Mouse (Mus musculus) retina, embryonic 14.5 days (tissue): ENCODE results near the gene Vwa8.

Source experiments
- DNase-seq: peaks from one replicate; pipeline ENCODE4 v3.0.0-alpha.2; 2015; ENCODE audit warnings: low spot score

The Vwa8 gene

GRCm38 (mm10) chr14:79184071-79184470 is 335.2 kb downstream of the Vwa8 start:
- no peak for DNase-seq

DNA sequence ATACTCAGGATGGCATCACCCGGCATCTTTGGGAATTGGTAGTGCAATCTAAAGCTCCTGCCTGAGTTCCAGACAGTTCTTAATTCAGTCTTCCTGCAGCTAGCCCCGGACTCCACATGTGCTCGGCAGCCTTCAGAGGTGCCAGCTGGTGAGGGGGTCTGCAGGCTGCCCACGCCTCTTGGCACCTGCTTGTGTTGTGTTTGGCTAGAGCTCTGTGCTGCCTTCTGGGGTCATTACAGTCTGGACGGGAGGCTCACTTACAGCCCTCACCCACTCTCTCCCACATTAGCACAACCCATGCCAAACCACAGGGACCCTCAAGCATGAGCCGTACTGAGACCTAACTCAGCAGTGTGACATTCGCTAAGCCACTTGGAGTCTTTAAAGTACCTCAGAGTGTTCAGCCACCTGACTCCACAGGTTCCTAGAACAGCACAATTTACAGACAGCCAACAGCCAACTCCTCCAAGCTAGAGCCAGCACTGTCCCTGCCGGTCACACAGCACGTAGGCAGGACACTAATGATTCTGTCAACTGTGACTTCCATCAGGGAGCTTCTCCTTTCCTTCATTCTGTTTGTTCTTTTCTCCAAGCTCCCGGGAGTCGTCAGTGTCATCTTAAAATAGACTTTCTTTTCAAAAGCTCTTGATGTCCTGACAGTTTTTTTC is 336.3 kb downstream of the Vwa8 start:
- no peak for DNase-seq

- DNase-seq, result no peak
Measured at GRCm38 (mm10) chr14:79186976-79187375, 338.1 kb downstream of the Vwa8 start.

DNA sequence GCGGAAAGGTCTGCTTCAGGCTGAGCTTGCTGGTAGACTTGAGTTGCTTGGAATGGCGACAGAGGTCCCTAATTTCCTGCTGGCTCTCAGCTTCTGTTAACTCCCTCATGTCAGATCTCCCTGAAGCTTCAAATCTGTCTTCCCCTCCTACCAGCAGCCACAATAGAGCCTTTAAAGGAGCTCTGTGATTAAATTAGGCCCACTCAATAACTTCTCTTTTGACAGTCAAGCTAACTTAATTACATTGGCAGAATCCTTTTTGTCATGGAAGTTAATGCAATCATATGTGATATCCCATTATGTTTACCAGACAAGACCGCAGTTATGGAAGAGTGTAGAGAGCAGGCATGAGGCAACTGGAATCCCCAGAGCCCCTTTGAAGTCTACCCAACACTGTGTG is 347.9 kb downstream of the Vwa8 start:
- DNase-seq, result peak; percentile 33

GRCm38 (mm10) chr14:79198066-79198465 is 349.2 kb downstream of the Vwa8 start:
- DNase-seq, result no peak

GRCm38 (mm10) chr14:79200133-79200891 is 351.5 kb downstream of the Vwa8 start:
- no peak for DNase-seq

GRCm38 (mm10) chr14:79200892-79201285 is 352.0 kb downstream of the Vwa8 start:
- no peak for DNase-seq

DNA sequence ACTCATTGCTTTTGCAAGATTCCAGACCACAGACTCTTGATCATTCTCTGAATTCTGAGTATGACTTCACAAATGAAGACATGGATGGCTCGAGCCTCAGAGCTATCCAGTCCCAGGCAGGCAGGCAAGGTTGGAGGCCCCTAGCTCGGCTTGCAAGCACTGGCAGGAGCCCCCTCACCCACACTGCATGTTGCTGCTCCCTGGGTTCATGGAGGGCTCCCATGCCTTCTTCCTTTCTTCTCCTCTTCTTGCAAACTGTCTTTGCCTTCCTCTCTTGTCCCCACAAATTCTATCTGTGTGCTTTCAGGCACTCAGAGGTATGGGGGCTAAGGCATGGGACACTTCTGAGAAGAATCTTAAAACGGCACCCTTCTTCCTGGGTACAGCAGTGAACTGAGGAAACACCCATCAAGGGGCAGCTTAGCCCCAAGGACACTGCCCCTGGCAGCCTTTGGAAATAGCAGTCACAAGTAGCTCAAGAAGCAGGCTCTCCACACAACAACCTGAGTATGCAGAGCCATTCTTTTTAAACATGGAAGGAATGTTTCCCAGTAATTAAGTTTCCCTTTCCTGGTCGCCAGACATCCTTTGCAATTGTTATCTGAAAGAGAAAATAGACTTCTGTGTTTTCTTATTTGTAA is 354.0 kb downstream of the Vwa8 start:
- peak; percentile 37 for DNase-seq

DNA sequence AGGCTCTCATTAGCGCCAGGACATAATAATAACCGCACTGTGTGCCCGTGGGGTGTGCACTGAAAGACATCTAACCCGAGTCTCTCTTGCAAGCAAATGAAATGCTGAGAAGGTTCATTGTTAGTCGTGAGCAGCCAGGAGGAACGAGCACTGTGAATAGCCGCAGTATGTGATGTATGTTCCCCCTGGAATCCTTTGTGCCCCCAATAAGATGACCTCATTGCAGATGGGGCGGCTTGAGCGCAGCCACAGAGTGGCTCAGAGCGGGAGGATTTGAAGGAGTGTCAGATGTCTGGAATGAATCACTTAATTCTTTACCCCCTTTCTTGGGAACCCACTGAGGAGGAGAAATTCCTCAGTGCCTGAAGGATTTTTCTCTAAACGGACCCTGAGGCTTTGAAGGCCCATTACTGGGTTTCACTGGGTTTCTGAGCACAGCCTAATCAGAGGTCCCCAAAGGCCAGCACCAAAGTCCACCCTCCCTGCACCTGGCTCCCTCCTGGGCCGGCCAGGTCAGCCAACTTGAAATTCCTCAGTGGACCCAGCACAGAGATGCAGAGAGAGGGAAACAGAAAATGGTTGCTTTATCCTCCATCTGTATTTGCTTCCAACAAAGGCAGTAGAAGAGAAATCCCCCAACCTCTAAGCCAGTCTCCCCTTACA is 354.8 kb downstream of the Vwa8 start:
- DNase-seq, result peak; percentile 76

GRCm38 (mm10) chr14:79204866-79205265 is 356.0 kb downstream of the Vwa8 start:
- no peak for DNase-seq

DNA sequence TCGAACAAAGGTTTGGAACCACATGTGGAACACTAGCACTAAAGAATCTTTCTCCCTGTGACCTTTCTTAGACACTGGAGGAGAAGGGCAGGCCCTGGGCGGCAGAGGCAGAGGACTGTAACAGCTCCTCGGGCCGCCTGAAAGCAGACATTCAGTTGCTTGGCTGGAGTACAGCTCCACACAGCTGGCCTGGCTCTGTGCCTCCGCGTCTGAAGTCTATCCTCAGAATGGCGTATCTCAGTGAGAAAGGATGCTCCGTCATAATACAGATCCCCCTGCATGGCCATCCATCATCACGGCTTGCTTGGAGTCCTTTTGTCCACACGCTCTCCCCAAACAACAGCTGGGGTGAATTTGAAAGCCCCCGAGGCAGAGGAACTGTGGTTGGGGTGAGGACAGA is 357.4 kb downstream of the Vwa8 start:
- no peak for DNase-seq

GRCm38 (mm10) chr14:79208468-79208867 is 359.6 kb downstream of the Vwa8 start:
- no peak for DNase-seq

DNA sequence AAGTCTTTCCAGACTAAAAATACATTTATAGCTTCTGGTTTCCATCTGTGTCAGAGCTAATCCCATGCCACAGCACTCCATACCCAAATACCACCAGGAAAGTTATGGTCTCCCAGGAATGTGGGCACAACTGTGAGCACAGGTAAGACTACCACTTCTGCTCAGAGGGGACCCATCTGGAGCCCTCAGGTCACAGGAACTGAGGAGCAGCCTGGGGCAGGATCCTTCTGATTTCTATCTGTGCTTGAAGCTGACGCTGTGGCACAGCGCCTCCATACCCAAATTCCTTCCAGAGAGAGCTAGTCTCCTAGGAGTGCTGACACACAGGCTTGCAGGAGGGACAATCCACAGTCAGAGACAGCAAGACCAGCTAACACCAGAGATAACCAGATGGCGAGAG is 361.0 kb downstream of the Vwa8 start:
- no peak for DNase-seq

DNA sequence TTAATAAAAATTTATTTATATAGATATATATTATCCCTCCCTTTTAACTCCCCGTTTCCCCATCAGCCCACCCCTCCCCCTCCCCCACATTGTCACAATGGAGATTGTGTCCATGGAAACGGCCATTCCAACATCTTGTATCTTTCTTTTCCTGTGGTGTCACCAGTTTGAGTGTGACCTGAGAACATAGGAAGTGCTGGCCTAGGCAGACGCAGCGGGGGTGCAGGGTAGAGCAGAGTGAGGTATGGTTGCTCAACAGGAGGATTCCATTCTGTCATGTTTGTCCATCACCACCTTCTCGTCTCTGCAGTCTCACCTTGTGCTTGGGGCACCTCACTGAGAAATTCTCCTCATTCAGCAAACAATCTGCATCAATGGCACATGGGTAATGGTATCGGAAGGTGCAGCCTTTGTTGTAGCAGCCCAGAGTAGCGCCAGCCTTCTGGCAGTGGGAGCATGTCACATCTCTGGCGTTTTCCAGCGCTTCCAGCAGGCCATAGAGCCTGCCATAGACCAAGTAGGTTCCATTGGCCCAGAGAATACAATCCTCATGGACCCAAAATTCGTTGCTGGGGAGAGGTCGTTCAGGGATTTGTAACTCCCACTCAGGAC is 363.6 kb downstream of the Vwa8 start:
- no peak for DNase-seq

DNA sequence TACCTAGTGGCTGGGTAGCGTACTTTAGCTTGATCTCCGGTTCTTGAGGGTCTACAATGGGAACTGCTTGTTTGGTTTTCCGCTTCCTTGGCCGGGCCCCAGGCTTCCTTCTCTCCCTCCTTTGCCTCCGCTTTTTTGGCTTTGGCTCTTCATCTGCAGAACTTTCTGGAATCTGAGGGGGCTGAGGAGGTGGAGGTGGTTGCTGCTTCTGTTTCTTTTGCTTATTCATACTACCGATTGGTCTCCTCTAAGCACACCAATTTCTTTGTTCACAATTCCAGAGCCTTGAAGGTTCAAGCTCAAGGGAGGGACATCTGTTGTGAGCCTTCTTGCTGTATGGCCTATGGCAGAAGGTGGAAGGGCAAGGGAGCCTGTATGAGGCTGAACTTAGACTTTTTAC is 365.3 kb downstream of the Vwa8 start:
- no peak for DNase-seq

- no peak for DNase-seq
Measured at GRCm38 (mm10) chr14:79214660-79215249, 365.9 kb downstream of the Vwa8 start.

DNA sequence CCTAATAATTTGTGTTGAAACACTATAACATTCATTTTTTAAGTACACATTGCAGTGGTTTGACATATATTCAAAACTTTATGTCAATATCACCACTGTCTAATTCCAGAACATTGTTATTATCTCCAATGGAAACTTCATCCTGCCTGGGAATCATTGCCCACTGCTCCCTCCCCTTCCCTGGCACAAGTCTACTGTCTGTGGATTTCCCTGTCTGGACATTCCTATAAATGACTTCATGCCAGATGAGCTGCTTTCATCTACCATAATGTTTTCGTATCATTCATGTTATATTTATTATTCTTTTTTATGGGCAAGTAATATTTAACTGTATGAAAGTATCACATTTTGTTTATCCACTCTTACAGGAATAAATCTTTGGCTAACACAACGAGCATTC is 367.5 kb downstream of the Vwa8 start:
- DNase-seq, result no peak

DNA sequence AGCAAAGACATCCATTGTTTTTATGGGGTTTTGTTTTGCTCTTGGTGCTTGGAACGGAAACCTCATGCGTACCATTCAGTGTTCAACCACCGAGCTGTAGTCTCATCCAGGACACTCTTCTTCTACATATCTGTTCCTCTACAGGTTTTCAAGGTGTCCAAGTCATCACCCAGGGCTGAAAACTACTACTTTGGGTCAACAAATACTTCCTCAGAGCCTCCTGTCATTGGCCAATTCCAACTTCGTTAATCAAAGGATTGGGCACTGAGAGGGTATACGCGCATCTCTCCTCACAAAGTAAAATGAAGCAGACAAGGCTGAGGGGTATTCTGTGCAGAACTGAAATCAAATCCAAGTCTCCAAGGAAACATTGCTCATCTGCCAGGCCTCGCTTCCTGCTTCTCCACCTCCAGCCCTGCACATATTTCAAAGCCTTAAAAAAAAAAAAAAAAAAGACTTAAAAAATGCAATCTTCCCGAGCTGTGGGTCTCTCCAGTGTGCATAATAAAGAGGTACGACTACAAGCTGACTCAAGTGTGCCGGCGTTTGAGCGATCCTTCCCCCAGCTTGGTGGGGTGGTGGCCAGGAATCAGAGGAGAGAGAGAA is 374.7 kb downstream of the Vwa8 start:
- DNase-seq, result no peak

GRCm38 (mm10) chr14:79225458-79225857 is 376.6 kb downstream of the Vwa8 start:
- no peak for DNase-seq

GRCm38 (mm10) chr14:79226056-79226455 is 377.2 kb downstream of the Vwa8 start:
- no peak for DNase-seq

GRCm38 (mm10) chr14:79226741-79227140 is 377.9 kb downstream of the Vwa8 start:
- no peak for DNase-seq
